Mouse (Mus musculus): Measurements from ENCODE around the gene Cox6a2. TPM values are rescaled to one million over a fixed set of nuclear protein-coding genes. Genes with fewer than 3 reads are reported as not detected.

Gene Cox6a2
- total and polyA plus RNA-seq, 2 experiments: 0.18 to 0.28 TPM

GRCm38 (mm10) chr7:128243921-128244320, 37.7 kb upstream of the Cox6a2 start:
- H3K4me3 ChIP-seq (ENCODE audit: insufficient read depth, low read depth, low read length): peak overlapping the region; percentile 51; the same call in 1 of the 2 replicates
- peak overlapping the region; percentile 27; the same call in 1 of the 2 replicates for H3K27ac ChIP-seq (replicated peaks; ENCODE audit: insufficient read depth, low read depth, low read length)
- H3K36me3 ChIP-seq (ENCODE audit: control insufficient read depth, insufficient read depth, low read length): peaks cover 3% of the 10 kb centered on the region; the same call in 1 of the 2 replicates
- no peaks in the 10 kb centered on the region for H3K79me2 ChIP-seq (ENCODE audit: control insufficient read depth, insufficient read depth, low read length)
- no peaks in the 10 kb centered on the region for H3K27me3 ChIP-seq (ENCODE audit: control insufficient read depth, insufficient read depth, low read length)
- no peak for DNase-seq (ENCODE audit: extremely low read depth, low read depth, low spot score)
- no peaks in the 10 kb centered on the region for H3K4me1 ChIP-seq (ENCODE audit: control insufficient read depth, insufficient read depth, low read length)
- H3K9ac ChIP-seq (ENCODE audit: low read depth, low read length): peak overlapping the region; percentile 54
- WGBS: 80% methylated on average over 10 of the region's 10 CpGs
- TF ChIP-seq CTCF (IDR thresholded peaks at IDR 0.05; ENCODE audit: low read depth, low read length) (no peak), POLR2A (IDR thresholded peaks at IDR 0.05; ENCODE audit: extremely low read depth, insufficient read depth, low read length) (no peak)

GRCm38 (mm10) chr7:128242331-128242730, 36.1 kb upstream of the Cox6a2 start:
- no peaks in the 10 kb centered on the region for H3K27me3 ChIP-seq (ENCODE audit: control insufficient read depth, insufficient read depth, low read length)
- H3K4me1 ChIP-seq (ENCODE audit: control insufficient read depth, insufficient read depth, low read length): peaks cover 2% of the 10 kb centered on the region; the same call in 1 of the 2 replicates
- H3K4me3 ChIP-seq (ENCODE audit: insufficient read depth, low read depth, low read length): no peak overlapping the region
- H3K36me3 ChIP-seq (ENCODE audit: control insufficient read depth, insufficient read depth, low read length): peaks cover 3% of the 10 kb centered on the region; the same call in 1 of the 2 replicates
- no peaks in the 10 kb centered on the region for H3K79me2 ChIP-seq (ENCODE audit: control insufficient read depth, insufficient read depth, low read length)
- no peak overlapping the region for H3K9ac ChIP-seq (ENCODE audit: low read depth, low read length)
- DNase-seq (ENCODE audit: extremely low read depth, low read depth, low spot score): no peak
- H3K27ac ChIP-seq (replicated peaks; ENCODE audit: insufficient read depth, low read depth, low read length): no peak overlapping the region
- WGBS: 96% methylated on average over 16 of the region's 16 CpGs
- no peak for TF ChIP-seq CTCF (IDR thresholded peaks at IDR 0.05; ENCODE audit: low read depth, low read length)
- TF ChIP-seq POLR2A (IDR thresholded peaks at IDR 0.05; ENCODE audit: extremely low read depth, insufficient read depth, low read length): no peak

GRCm38 (mm10) chr7:128240131-128240784, 34.1 kb upstream of the Cox6a2 start:
- no peak overlapping the region for H3K4me3 ChIP-seq (ENCODE audit: insufficient read depth, low read depth, low read length)
- no peak overlapping the region for H3K9ac ChIP-seq (ENCODE audit: low read depth, low read length)
- WGBS: 93% methylated on average over 27 of the region's 27 CpGs
- H3K79me2 ChIP-seq (ENCODE audit: control insufficient read depth, insufficient read depth, low read length): no peaks in the 10 kb centered on the region
- TF ChIP-seq CTCF (IDR thresholded peaks at IDR 0.05; ENCODE audit: low read depth, low read length): no peak
- no peak for TF ChIP-seq POLR2A (IDR thresholded peaks at IDR 0.05; ENCODE audit: extremely low read depth, insufficient read depth, low read length)
- peaks cover 16% of the 10 kb centered on the region for H3K4me1 ChIP-seq (ENCODE audit: control insufficient read depth, insufficient read depth, low read length)
- H3K27ac ChIP-seq (replicated peaks; ENCODE audit: insufficient read depth, low read depth, low read length): no peak overlapping the region
- H3K36me3 ChIP-seq (ENCODE audit: control insufficient read depth, insufficient read depth, low read length): peaks cover 3% of the 10 kb centered on the region; the same call in 1 of the 2 replicates
- H3K27me3 ChIP-seq (ENCODE audit: control insufficient read depth, insufficient read depth, low read length): no peaks in the 10 kb centered on the region
- no peak for DNase-seq (ENCODE audit: extremely low read depth, low read depth, low spot score)

- DNase-seq (ENCODE audit: extremely low read depth, low read depth, low spot score): peak; percentile 28
- Histone ChIP-seq H3K36me3 (ENCODE audit: control insufficient read depth, insufficient read depth, low read length) (no peaks in the 10 kb centered on the region), H3K27me3 (ENCODE audit: control insufficient read depth, insufficient read depth, low read length) (no peaks in the 10 kb centered on the region), H3K4me1 (ENCODE audit: control insufficient read depth, insufficient read depth, low read length) (peaks cover 19% of the 10 kb centered on the region), H3K27ac (replicated peaks; ENCODE audit: insufficient read depth, low read depth, low read length) (no peak overlapping the region), H3K9ac (ENCODE audit: low read depth, low read length) (no peak overlapping the region), H3K79me2 (ENCODE audit: control insufficient read depth, insufficient read depth, low read length) (no peaks in the 10 kb centered on the region), H3K4me3 (ENCODE audit: insufficient read depth, low read depth, low read length) (no peak overlapping the region)
- 14% methylated on average over 4 of the region's 4 CpGs for WGBS
- TF ChIP-seq POLR2A (IDR thresholded peaks at IDR 0.05; ENCODE audit: extremely low read depth, insufficient read depth, low read length): no peak
- no peak; the same call in 1 of the 2 replicates for TF ChIP-seq CTCF (IDR thresholded peaks at IDR 0.05; ENCODE audit: low read depth, low read length)
These were observed 32.8 kb upstream of the Cox6a2 start for GRCm38 (mm10) chr7:128238991-128239390.

GRCm38 (mm10) chr7:128237927-128238778, 32.0 kb upstream of the Cox6a2 start, which contains the start of gene 9130023H24Rik:
Gene 9130023H24Rik (minus strand): TSS chr7:128238031.
- Histone ChIP-seq H3K79me2 (ENCODE audit: control insufficient read depth, insufficient read depth, low read length) (no peaks in the 10 kb centered on the region), H3K36me3 (ENCODE audit: control insufficient read depth, insufficient read depth, low read length) (no peaks in the 10 kb centered on the region), H3K27ac (replicated peaks; ENCODE audit: insufficient read depth, low read depth, low read length) (peak within 1 kb of the TSS; percentile 88), H3K27me3 (ENCODE audit: control insufficient read depth, insufficient read depth, low read length) (no peaks in the 10 kb centered on the region), H3K4me3 (ENCODE audit: insufficient read depth, low read depth, low read length) (peak within 1 kb of the TSS; percentile 70), H3K9ac (ENCODE audit: low read depth, low read length) (peak within 1 kb of the TSS; percentile 90), H3K4me1 (ENCODE audit: control insufficient read depth, insufficient read depth, low read length) (peaks cover 19% of the 10 kb centered on the region)
- peak; percentile 92 for DNase-seq (ENCODE audit: extremely low read depth, low read depth, low spot score)
- WGBS: under 1% methylated on average over 72 of the region's 72 CpGs
- TF ChIP-seq CTCF (IDR thresholded peaks at IDR 0.05; ENCODE audit: low read depth, low read length): no peak
- TF ChIP-seq POLR2A (IDR thresholded peaks at IDR 0.05; ENCODE audit: extremely low read depth, insufficient read depth, low read length): peak; percentile 32; the same call in 1 of the 2 replicates

All from liver, adult 2 months (tissue).